Mouse (Mus musculus) stomach, postnatal 0 days (tissue): ENCODE measurements around the gene Cryge.

Experiments
- CTCF ChIP-seq: IDR thresholded peaks from 2 replicates; pipeline ENCODE4 v1.5.1; 2016; ENCODE audit warnings: antibody characterized with exemption, low read depth, mild to moderate bottlenecking, moderate library complexity
- EP300 ChIP-seq: optimal IDR thresholded peaks from 2 replicates; pipeline ENCODE3; 2016; ENCODE audit warnings: antibody characterized with exemption

DNA sequence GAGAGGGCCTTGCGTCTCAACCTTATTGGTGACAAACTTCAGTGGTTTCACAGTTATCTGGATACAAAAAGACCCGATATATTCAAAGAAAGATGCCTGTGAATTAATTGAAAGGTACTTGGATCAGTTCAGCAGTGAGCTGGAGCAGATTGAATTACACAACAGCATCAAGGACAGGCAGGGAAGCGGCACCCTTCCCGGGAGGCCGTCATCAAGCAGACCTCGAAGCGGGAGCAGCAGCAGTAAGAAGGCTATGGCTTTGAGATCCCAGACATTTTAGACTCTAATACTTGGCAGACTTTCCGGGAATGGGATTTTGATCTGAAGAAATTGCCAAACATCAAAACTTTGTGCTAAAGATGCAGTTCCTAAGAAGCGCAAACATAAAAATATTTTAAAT lies 22.7 kb downstream of the Cryge start:
- TF ChIP-seq CTCF (no peak), EP300 (no peak)
